Mouse (Mus musculus) intestine, embryonic 16.5 days (tissue): Measurements from ENCODE around the gene Adamtsl1. TPM values are rescaled to one million over a fixed set of nuclear protein-coding genes. Genes with fewer than 3 reads are reported as not detected.

ENCODE experiments used
- ATAC-seq: fragments of 200-750 bp; cut with Nextera tagmentation; 2 replicates; pipeline ENCODE4 v1.8.0; 2017; ENCODE audit warnings: moderate TSS enrichment, moderate library complexity
- H3K27ac ChIP-seq: fragments of 300-500 bp; sonication (generic); 2 replicates; pipeline ENCODE4 v1.5.1; 2014; ENCODE audit warnings: mild to moderate bottlenecking, low read length
- H3K27me3 ChIP-seq: fragments of 300-500 bp; sonication (generic); replicated peaks from 2 replicates; pipeline ENCODE4 v1.6.1; 2014; ENCODE audit warnings: low read length, control low read depth, mixed read lengths; ENCODE audit not compliant: control insufficient read depth, insufficient read depth
- H3K36me3 ChIP-seq: fragments of 300-500 bp; sonication (generic); 2 replicates; pipeline ENCODE4 v1.6.1; 2014; ENCODE audit warnings: low read length, control low read depth; ENCODE audit not compliant: control insufficient read depth, insufficient read depth
- H3K4me1 ChIP-seq: fragments of 300-500 bp; sonication (generic); 2 replicates; pipeline ENCODE4 v1.6.1; 2014; ENCODE audit warnings: low read length, control low read depth, mixed read lengths; ENCODE audit not compliant: control insufficient read depth, insufficient read depth
- H3K4me2 ChIP-seq: fragments of 300-500 bp; sonication (generic); 2 replicates; pipeline ENCODE4 v1.6.1; 2014; ENCODE audit warnings: low read depth, low read length, control low read depth
- H3K4me3 ChIP-seq: fragments of 300-500 bp; sonication (generic); 2 replicates; pipeline ENCODE4 v1.5.1; 2014; ENCODE audit warnings: mild to moderate bottlenecking, low read length
- H3K9ac ChIP-seq: fragments of 300-500 bp; sonication (generic); 2 replicates; pipeline ENCODE4 v1.6.1; 2014; ENCODE audit warnings: low read depth, low read length
- H3K9me3 ChIP-seq: fragments of 300-500 bp; sonication (generic); 2 replicates; pipeline ENCODE4 v1.6.1; 2016; ENCODE audit warnings: low read length, control low read depth; ENCODE audit not compliant: control insufficient read depth
- WGBS: fragments of 180-500 bp; shearing (Covaris S2); extraction: QIAGEN DNeasy Blood & Tissue Kit; methylation state at CpG from one replicate; pipeline ENCODE4 v1.1.7; 2014; 5-methylcytosine and 5-hydroxymethylcytosine counted together
- polyA plus RNA-seq: library from polyadenylated mRNA; unstranded; fragments of >200 nt; fragmentation: Nextera tagmentation; extraction: Ambion mirVana; gene quantifications from 2 replicates; pipeline ENCODE4 v1.2.1, GENCODE M21; 2015

Adamtsl1 gene
- polyA plus RNA-seq, 1 experiment from 2014 or later, result 6.6 TPM

GRCm38 (mm10) chr4:85918366-85918765 lies 404.4 kb downstream of the Adamtsl1 start:
- H3K36me3 ChIP-seq, result no peaks in the 10 kb centered on the region
- ATAC-seq, result no peak
- H3K27ac ChIP-seq, result no peak overlapping the region
- no peak overlapping the region for H3K4me3 ChIP-seq
- no peak overlapping the region for H3K9ac ChIP-seq
- H3K4me1 ChIP-seq, result no peaks in the 10 kb centered on the region
- H3K4me2 ChIP-seq, result no peak overlapping the region
- H3K27me3 ChIP-seq, result no peaks in the 10 kb centered on the region
- H3K9me3 ChIP-seq, result no peaks in the 10 kb centered on the region
- 77% methylated on average over 4 of the region's 4 CpGs for WGBS

DNA sequence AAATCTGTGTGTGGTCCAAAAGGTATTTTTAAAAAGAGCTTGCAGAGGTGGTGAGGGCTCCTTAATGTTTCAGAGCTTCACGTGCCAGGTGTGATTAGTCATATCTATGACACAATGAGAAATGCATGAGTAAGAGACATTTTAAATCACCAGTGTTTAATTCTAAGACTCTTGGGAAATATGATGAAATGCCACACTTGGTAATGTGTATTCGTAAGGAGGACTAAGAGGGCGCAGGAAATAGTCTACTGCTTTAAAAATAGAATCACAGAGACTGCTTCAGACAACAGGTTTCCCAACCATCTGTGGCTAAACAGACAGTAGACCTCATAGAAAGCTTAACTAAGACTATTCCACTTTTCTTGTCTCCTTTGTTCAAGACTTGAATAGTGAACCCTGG lies 406.5 kb downstream of the Adamtsl1 start:
- WGBS, result 59% methylated on average over 3 of the region's 3 CpGs
- Histone ChIP-seq H3K36me3 (no peaks in the 10 kb centered on the region), H3K4me2 (no peak overlapping the region), H3K4me1 (no peaks in the 10 kb centered on the region), H3K4me3 (no peak overlapping the region), H3K9ac (no peak overlapping the region), H3K27ac (no peak overlapping the region), H3K9me3 (no peaks in the 10 kb centered on the region), H3K27me3 (no peaks in the 10 kb centered on the region)
- ATAC-seq, result no peak

DNA sequence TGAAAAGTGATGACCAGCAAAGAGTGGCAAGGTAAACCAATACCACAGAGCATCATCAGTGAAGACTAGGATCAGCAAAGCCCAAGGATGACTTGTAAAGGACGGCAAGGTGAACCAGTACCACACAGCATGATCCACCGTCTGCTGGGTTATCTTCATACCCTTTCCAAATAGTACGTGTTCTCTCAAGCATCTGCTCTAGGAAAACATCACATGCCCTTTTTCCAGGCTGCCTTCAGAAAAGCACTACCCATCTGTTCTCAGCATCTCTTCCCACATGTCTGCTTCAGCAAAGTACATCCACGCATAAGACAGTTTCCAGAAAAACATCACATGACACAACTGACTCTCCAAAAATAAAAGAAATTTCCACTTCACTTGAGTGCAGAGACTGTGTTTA lies 408.8 kb downstream of the Adamtsl1 start:
- ATAC-seq, result no peak
- no peaks in the 10 kb centered on the region for H3K9me3 ChIP-seq
- no peak overlapping the region for H3K4me3 ChIP-seq
- H3K27ac ChIP-seq, result no peak overlapping the region
- H3K36me3 ChIP-seq, result no peaks in the 10 kb centered on the region
- no peaks in the 10 kb centered on the region for H3K27me3 ChIP-seq
- H3K9ac ChIP-seq, result no peak overlapping the region
- 94% methylated on average over 4 of the region's 4 CpGs for WGBS
- H3K4me2 ChIP-seq, result no peak overlapping the region
- no peaks in the 10 kb centered on the region for H3K4me1 ChIP-seq

- no peak for ATAC-seq
- no peaks in the 10 kb centered on the region for H3K9me3 ChIP-seq
- H3K9ac ChIP-seq, result no peak overlapping the region
- H3K4me2 ChIP-seq, result no peak overlapping the region
- no peaks in the 10 kb centered on the region for H3K4me1 ChIP-seq
- H3K36me3 ChIP-seq, result no peaks in the 10 kb centered on the region
- no peaks in the 10 kb centered on the region for H3K27me3 ChIP-seq
- H3K4me3 ChIP-seq, result no peak overlapping the region
- H3K27ac ChIP-seq, result no peak overlapping the region
These were observed 418.2 kb downstream of the Adamtsl1 start for GRCm38 (mm10) chr4:85932129-85932528.

- ATAC-seq, result no peak
- 79% methylated on average over 5 of the region's 5 CpGs for WGBS
- H3K27ac ChIP-seq, result no peak overlapping the region
These were observed 425.5 kb downstream of the Adamtsl1 start for GRCm38 (mm10) chr4:85939460-85939859.

DNA sequence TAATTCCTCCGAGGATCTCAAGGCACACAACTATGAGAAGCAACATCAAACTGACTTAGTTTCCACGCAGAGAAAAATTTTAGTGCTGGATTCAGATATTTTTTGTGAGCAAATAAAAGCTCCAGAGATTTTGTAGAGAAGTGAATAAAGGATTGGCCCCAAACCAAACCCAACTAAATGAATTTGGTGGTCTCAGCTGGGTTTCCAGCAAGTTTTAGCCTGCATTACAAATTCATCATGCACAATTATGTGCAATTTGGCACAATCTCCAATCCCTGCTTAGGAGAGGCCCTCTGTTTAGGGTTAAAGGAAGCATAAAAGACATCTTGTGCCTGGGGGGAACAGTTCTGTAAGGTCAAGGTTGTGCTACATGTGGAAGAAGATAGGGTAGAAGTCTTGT lies 427.9 kb downstream of the Adamtsl1 start:
- H3K4me3 ChIP-seq, result no peak overlapping the region
- H3K27me3 ChIP-seq, result no peaks in the 10 kb centered on the region
- no peak overlapping the region for H3K9ac ChIP-seq
- no peak for ATAC-seq
- H3K36me3 ChIP-seq, result no peaks in the 10 kb centered on the region
- H3K27ac ChIP-seq, result no peak overlapping the region
- no peak overlapping the region for H3K4me2 ChIP-seq
- no peaks in the 10 kb centered on the region for H3K4me1 ChIP-seq
- H3K9me3 ChIP-seq, result no peaks in the 10 kb centered on the region
- WGBS, result 89% methylated on average over 2 of the region's 2 CpGs

More at GRCm38 (mm10) chr4:85939460-85939859, 425.5 kb downstream of the Adamtsl1 start:
- Histone ChIP-seq H3K4me1 (no peaks in the 10 kb centered on the region), H3K4me3 (no peak overlapping the region), H3K9ac (no peak overlapping the region), H3K36me3 (no peaks in the 10 kb centered on the region), H3K27me3 (no peaks in the 10 kb centered on the region), H3K9me3 (no peaks in the 10 kb centered on the region), H3K4me2 (no peak overlapping the region)

GRCm38 (mm10) chr4:85953590-85953989 lies 439.6 kb downstream of the Adamtsl1 start:
- WGBS, result 77% methylated on average over 4 of the region's 4 CpGs

GRCm38 (mm10) chr4:85955387-85955786 lies 441.4 kb downstream of the Adamtsl1 start:
- H3K9me3 ChIP-seq, result no peaks in the 10 kb centered on the region
- H3K4me2 ChIP-seq, result no peak overlapping the region
- H3K36me3 ChIP-seq, result no peaks in the 10 kb centered on the region
- H3K27me3 ChIP-seq, result no peaks in the 10 kb centered on the region
- no peak overlapping the region for H3K9ac ChIP-seq
- WGBS, result 78% methylated on average over 3 of the region's 3 CpGs
- no peak overlapping the region for H3K27ac ChIP-seq
- H3K4me1 ChIP-seq, result no peaks in the 10 kb centered on the region
- no peak for ATAC-seq
- H3K4me3 ChIP-seq, result no peak overlapping the region

More at GRCm38 (mm10) chr4:85953590-85953989, 439.6 kb downstream of the Adamtsl1 start:
- Histone ChIP-seq H3K27me3 (no peaks in the 10 kb centered on the region), H3K9me3 (no peaks in the 10 kb centered on the region), H3K27ac (no peak overlapping the region), H3K36me3 (no peaks in the 10 kb centered on the region), H3K4me1 (no peaks in the 10 kb centered on the region), H3K9ac (no peak overlapping the region), H3K4me3 (no peak overlapping the region), H3K4me2 (no peak overlapping the region)
- no peak for ATAC-seq

DNA sequence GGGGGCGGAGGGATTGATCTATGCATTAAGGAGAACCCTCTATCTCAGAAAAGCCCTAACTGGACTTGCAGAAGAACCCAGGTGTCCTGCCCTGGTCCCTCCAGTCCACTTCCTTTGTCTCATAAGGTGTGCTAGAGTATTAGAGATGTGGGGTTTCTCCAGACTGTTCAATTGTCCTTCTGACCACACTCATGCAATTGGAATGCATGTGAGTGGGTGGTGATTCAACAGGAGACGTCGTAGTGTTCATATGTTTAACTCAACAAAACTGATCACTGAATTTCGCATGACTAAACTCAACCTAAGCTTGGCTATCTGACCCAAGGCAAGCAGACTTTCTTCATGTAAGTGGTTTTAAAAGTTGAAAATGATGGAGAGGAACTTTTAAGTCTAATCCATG lies 443.3 kb downstream of the Adamtsl1 start:
- ATAC-seq, result no peak
- 76% methylated on average over 4 of the region's 4 CpGs for WGBS

DNA sequence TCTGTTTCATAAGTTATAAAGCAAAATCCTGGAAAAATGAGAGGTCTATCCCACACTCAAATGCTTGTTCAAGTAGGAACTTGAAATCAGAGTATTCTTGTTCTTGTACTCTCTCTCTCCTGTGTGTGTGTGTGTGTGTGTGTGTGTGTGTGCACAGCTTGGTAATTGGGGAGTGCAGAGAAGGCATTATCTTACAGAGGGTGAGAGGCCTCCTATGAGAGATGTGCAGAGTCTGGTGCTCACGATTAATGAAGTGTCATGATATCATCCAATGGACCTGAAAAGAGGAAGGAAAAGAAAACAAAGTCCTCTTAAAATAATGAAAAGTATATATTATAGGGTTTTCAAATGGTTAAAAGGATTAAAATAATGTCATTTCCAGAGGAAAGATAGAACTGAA lies 443.9 kb downstream of the Adamtsl1 start:
- WGBS, result 67% methylated on average over 1 of the region's 1 CpGs
- no peak overlapping the region for H3K9ac ChIP-seq

More for the DNA sequence above, 443.3 kb downstream of the Adamtsl1 start:
- Histone ChIP-seq H3K36me3 (no peaks in the 10 kb centered on the region), H3K9ac (no peak overlapping the region), H3K4me1 (no peaks in the 10 kb centered on the region), H3K4me2 (no peak overlapping the region), H3K9me3 (no peaks in the 10 kb centered on the region), H3K4me3 (no peak overlapping the region), H3K27ac (no peak overlapping the region), H3K27me3 (no peaks in the 10 kb centered on the region)

More for the DNA sequence above, 443.9 kb downstream of the Adamtsl1 start:
- Histone ChIP-seq H3K4me2 (no peak overlapping the region), H3K36me3 (no peaks in the 10 kb centered on the region), H3K9me3 (no peaks in the 10 kb centered on the region), H3K27ac (no peak overlapping the region), H3K4me1 (no peaks in the 10 kb centered on the region), H3K4me3 (no peak overlapping the region), H3K27me3 (no peaks in the 10 kb centered on the region)
- ATAC-seq, result no peak
